Mouse (Mus musculus) kidney, adult 8-10 months (tissue): ENCODE data around the gene Fam169b.
A peak's percentile ranks its signal among the peaks of the same experiment; 100 is the strongest.
"Not testable (repeated sequence)": the region's sequence is repeated elsewhere in the genome, so short reads cannot be mapped to it uniquely, and the experiment has no call there.

Experiments used
- DNase-seq, 2 experiments: peaks; one replicate each; pipeline ENCODE4 v3.0.0; 2022

Fam169b gene

DNA sequence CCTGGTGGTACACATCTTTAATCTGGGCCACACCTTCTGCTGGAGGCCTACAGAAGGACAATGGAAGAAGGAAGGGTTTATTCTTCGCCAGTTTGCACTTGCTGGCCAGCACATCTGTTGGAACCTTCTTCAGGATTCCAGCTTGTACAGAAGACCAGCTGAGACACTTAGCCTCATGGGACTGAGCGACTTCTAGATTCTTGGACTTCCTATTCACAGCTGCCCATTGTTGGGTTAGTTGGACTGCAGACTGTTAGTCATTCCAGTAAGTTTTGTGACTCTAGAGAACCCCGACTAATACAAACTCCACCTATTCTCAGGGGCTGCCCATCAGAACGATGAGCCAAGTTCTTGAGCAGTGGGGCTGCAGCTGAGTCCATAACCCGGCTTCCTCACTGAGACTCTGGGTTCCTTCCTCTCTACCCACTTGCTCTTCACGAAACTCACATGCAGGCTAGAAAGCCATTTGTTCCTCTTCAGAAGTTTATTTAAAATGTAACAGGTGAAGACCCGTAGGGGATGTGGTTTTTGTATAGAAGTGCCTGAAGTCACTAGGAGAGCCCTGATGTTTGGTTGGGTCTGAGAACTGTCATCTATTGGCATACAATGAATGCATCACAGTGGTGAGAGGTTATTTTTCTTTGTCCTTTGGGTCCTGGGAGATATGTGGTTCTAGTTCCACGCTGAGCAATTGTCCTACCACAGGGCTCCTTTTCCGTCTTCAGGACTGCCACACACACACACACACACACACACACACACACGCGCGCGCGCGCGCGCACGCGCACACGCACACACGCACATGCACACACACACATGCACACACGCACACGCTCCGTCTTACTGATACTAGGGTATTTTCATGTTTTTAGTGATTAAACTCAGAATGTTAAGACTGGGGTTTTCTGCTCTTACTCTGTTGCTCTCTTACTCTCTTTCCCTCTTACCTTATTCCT is 13.2 kb downstream of the Fam169b start:
- no peak for DNase-seq

- no peak for DNase-seq
Measured at GRCm38 (mm10) chr7:68287582-68287981, 13.9 kb downstream of the Fam169b start.

DNA sequence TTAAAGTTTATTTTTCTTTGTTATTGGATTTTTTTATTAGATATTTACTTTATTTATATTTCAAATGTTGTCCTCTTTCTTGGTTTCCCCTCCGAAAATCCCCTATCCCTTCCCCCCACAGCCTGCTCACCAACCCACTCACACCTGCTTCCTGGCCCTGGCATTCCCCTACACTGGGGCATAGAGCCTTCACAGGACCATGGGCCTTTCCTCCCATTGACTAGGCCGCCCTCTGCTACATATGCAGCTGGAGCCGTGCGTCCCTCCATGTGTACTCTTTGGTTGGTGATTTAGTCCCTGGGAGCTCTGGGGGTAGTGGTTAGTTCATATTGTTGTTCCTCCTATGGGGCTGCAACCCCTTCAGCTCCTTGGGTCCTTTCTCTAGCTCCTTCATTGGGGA is 14.4 kb downstream of the Fam169b start:
- not testable (repeated sequence) for DNase-seq

DNA sequence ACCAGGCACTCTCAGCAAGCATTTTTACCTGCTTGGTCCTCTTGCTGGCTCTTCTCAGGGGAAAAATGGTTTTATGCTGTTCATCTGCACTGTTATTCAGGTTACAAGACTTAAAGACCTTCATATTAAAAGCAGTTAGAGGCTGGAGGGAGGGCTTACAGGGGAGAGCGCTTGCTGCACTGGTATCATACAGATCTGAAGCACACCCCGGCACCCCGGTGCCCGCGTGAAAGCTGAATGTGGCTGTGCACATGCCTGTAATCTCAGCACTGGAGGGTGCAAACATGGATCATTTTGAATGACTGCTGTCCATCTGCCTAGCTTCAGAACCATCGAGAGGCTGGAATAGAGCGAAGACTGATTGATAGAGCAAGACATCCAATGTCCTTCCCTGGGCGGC is 15.4 kb downstream of the Fam169b start:
- DNase-seq = no peak

DNA sequence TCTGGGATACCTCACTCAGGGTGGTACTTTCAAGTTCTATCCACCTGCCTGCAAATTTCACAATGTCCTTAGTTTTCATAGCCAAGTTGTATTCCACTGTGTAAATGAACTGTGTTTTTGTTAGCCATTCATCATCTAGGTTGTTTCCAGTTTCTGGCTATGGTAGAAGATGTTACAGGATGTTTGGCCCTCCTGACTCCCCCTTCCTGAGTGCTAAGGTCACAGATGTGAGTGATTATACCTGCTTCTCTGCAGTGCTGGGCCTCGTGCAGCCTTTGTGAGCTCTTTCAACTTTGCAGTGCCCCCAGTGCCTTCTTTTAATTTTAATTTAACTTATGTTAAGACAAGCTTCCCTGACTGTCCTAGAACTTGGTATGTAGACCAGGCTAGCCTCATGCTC is 18.0 kb downstream of the Fam169b start:
- no peak for DNase-seq

- DNase-seq = no peak
Measured at GRCm38 (mm10) chr7:68293997-68294789, 20.6 kb downstream of the Fam169b start.

GRCm38 (mm10) chr7:68296487-68296886 is 22.8 kb downstream of the Fam169b start:
- DNase-seq = no peak

DNA sequence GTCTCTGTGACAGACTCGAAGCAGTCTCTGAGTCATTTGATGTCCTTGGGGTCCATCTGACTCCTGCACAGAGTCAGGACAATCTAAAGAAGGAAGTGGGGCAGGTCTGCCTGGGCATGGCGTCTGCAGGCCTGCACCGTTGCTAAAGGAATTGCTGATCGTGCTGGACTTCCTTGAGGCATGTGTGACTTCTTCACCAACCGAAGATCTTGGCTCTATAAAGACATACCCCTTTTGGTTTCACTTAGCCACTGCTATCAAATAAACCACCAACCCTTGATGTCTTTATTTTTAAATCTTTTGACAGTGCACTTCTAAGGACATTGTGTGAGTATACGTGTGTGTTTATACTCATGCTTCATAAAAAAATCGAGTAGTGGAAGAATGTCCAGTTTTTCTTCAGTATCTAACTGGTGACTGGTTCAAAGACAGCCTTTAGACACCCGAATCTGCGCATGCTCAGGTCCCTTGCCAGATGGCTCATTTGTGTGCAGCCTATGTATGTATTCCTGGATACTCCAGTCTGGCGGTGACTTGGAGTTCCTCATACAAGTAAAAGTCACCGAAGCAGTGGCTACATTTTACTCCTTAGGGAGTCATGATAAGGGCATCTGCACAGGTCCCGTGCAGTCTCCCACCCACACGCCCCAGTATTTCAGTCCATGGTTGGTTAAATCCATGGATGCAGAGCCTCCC is 24.9 kb downstream of the Fam169b start:
- no peak for DNase-seq

DNA sequence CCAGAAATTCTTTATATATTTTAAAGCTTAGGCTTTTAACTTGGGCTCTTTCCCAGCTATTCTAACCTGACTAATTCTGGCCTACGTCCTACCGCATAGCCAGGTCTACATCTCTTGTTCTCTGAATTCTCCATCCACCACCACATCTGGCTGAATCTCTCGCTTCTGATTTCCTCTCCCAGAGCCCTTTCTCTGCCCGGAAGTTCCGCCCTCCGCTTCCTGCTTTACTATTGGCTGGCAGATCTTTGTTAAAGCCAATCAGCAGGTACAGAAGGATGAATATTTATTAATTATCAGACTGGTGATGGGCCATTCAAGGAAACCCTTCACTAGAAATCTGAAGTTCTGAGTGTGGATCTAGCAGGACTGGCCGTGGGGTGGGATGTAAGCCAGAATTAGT is 27.5 kb downstream of the Fam169b start:
- DNase-seq = no peak

GRCm38 (mm10) chr7:68302586-68303433 is 29.2 kb downstream of the Fam169b start:
- peak; percentile 42 for DNase-seq

- no peak for DNase-seq
Measured at GRCm38 (mm10) chr7:68303685-68304084, 30.0 kb downstream of the Fam169b start.

DNA sequence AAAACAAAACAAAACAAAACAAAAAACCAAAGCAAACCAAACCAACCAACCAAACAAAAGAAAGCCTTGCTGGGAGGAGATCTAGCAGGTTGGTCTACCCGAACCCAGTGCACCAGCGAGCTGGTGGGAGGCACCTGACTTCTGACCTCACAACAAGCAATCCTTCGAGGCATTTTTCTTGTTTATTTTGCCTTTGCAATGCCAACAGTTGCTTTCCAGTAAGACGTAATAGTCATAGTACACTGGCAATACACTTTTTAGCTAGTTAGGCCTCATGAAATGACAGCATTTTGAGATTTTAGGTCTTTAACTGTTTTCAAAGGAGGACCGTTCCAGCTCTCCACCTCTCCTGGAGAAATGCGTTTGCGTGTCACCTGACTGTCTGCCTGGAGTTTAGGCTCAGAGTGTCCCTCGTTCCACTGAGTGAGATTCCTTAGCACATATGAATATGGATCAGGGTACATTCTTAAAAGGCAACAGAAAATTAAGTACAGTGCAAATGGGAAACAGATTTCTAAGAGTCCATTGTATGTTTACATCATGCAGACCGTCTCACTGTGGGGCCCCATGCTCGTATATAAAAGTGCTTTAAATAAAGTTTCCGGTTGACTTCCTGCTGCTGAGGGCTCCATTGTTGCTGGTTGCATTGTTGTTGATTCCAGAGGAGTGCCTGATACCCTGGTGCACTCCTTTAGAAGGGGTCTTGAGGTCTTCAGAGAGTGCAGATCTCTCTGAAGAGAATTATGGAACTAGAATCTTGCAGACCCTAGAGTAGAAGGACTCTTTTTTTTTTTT is 32.3 kb downstream of the Fam169b start:
- DNase-seq = no peak

DNA sequence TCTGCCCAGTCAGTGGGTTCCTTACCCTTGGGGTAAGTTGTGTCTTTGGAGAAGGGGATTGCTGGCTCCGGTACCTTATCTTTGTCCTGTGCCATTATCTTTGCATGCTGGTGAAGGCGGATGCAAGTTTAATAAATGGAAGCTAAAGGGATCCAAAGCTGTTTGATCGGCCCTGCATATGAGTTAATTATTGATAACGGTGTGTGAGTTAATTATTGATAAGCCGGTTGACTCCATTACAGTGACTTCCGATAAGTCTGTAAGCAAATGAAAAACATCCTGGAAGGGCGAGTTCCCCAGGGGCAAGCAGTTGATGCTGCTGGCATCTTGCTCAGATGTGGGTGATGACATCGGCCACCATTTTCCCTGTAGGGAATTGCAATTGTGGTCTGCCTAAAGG is 33.1 kb downstream of the Fam169b start:
- peak in 1 of 2 experiments; percentile 45 for DNase-seq

GRCm38 (mm10) chr7:68311469-68311868 is 37.8 kb downstream of the Fam169b start:
- peak in 1 of 2 experiments; percentile 8 for DNase-seq

GRCm38 (mm10) chr7:68312395-68312794 is 38.8 kb downstream of the Fam169b start:
- DNase-seq = no peak

- DNase-seq = no peak
Measured at GRCm38 (mm10) chr7:68313038-68313782, 39.6 kb downstream of the Fam169b start.

DNA sequence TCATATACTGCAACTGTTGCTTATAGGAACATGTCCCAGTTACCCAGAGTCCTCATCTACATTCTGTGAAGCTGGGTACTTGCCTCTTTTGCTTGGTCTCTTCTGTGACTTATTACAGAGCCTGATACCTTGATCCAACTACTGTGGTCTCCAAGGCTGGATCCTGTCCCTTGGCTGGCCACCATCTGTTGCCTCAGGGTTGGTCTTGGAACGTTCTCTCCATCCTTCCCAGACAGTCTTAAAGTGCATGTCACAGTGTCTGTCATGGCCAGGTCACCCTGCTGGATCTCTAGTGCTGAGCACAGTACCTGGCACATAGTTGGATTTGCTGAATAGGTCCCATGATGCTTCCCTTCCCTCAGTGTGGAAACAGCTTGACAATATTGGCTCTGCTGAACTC is 40.6 kb downstream of the Fam169b start:
- no peak for DNase-seq

GRCm38 (mm10) chr7:68315068-68315467 is 41.4 kb downstream of the Fam169b start:
- DNase-seq = no peak

DNA sequence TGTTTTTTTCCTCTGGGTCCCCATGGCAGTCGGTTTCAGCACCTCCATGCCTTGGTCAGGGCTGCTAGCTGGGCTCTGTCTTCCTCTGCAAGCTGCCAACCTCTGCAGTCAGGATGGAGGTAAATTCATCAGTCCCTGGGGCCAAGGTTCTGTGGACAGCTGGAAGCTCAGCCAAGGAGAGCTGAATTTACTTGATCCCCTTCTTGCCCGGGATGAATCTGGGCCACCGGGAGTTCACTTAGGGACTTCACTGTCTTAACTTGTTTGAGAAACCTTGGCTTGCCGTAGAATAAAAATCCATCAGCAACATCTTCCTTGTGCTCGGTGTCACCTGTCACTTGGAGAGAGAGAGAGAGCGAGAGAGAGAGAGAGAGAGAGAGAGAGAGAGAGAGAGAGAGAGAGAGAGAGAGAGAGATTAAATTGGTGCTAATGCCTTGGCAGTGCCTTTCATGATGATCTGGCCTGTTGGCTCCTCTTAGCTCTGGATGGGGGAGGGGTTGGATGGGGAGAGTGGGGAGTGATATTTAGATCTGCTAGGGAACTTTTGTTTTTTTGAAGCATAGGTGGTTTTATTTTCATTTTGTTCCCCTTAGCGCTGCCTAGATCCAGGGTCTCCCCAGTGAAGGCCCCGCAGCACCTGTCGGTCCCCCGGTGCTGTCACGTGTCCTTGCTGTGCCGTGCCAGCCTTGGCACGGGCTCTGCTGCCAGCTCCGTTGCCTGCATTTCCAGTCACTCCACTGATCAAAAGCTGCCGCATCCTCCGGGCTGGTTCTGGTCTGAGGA is 44.6 kb downstream of the Fam169b start:
- DNase-seq = peak; percentile 28 to 43

- no peak for DNase-seq
Measured at GRCm38 (mm10) chr7:68318979-68319378, 45.3 kb downstream of the Fam169b start.
